Mouse (Mus musculus): ENCODE results near the gene Btbd6.

Btbd6 gene

DNA sequence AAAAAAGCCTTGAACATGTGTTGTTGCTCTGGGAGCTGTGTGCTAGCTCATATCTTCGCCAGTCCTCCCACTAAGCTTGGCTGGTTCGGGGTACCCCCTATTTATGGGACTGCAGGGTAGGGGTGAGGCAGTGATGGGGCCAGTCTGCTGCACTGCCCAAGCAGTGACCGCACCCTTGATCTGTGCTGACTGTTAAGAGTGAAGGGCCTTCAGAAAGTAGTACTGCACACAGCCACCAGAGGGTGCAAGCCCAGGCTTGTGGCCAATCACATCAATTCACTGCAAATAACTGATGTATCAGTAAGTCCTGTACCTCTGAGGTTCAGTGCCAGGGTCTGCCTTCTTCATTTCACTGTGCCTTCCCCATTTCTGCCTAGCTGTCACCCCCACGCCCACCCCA, 20.5 kb upstream of the Btbd6 start:
- peak; percentile 45 to 79 for DNase-seq

DNA sequence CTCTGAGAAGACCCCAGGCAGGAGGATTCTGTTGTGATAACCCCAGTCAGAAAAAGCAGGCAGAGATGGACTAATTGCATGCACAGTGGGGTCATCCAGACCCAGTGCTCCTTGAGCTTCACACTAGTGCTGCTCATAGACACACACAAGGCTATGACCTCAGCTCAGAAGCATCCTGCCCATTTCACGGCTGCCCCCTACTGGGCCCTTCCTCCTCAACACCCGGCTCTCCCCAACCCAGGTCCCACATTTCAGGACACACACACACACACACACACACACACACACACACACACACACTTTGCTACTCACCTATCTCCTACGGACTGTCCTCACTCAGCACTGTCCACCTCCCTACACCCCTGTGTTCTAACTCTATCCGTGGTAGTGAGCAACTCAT, 18.0 kb upstream of the Btbd6 start:
- peak in 1 of 2 experiments; percentile 41 for DNase-seq

DNA sequence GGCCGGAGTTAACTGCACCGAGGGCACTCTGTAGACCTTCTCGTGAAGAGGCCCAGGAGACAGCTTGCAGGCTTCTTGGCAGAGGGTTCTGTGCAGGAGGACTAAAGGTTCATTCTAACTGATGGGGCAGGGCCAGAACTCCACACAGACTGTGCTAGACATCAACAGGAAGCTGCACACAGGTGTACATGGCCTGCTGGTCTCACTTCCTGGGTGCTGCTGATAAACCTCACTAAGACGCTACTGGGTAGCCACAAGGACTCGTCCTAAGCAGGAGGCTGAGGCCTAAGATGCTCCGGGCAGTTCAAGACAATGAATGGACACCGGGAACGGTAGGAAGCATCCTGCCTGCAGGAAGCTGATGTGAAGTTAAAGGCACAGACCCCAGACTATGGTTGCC, 16.9 kb upstream of the Btbd6 start:
- DNase-seq, result no peak

DNA sequence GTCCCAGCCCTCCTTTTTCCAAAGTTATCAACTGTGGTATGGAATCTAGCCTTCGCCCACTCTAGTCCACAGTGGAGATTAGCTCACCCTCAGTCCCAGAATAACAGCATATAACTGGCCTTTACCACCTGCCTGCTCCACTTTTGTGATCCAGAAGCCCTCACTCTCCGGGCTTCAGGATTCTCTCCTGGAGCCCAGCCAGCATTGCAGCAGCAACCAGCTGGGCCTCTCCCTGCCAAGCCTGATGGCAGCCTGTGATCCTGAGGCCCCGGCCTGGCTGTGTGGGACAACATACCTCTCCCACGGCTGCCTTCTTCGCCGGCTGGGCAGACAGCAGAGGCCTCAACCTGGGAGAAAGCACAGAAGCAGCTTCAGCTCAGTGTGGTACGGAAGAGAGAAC, 14.9 kb upstream of the Btbd6 start:
- DNase-seq, result no peak

DNA sequence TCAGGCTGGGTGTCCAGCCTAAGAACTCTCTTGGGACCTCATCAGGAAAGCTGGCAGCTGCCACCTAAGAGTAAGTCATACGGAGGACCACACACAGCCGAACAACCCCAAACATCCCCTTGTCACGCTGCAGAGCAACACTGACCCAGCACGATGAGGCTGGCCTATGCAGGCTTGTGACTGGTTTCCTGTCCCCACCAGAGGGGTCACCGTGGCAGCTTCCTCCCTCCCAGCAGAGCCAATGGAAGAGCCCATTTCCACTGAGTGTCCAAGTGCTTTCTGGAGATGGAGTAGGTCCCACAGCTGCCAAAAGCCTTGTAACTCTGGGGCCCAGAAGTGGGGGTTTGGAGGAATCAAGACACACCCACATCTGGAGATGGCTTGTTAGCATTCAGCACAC, 14.4 kb upstream of the Btbd6 start:
- no peak for DNase-seq

DNA sequence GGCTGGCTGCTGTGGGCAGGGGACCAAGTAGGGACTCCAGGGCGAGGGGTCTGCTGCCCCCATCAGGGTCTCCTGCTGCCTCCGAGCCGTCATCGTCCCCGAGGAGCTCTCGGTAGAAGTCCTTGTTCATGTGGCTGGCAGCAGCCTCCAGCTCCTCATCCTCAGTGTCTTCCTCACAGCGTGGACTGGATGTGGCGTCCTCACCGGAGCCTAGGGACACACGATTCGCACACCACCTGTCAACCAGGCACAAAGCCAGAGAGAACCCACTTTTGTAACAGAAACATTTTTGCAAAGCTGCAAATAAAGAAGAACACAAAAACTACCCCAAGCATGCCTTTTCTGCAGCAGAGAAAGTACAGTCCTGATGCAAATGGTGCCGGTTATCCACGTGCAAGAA, 10.5 kb upstream of the Btbd6 start:
- DNase-seq, result no peak

DNA sequence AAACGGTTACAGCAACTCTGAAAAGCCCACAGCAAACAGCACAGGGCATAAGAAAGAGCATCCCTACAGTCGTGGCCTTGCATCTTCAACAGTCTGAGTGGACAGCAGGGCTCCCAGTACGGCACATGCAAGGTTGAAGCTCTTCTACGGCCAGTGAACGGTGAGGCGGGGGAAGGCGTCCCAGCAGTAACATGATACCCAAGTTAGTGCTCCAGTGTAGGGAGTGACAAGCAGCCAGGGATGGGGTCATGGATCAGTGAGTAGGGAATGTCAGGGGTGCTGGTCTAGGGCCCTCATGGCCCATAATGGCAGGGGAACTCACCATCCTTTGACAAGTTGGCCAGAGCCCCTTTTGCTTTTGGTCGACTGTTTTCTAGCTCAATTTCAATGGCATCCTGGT, 7.3 kb upstream of the Btbd6 start:
- no peak for DNase-seq

DNA sequence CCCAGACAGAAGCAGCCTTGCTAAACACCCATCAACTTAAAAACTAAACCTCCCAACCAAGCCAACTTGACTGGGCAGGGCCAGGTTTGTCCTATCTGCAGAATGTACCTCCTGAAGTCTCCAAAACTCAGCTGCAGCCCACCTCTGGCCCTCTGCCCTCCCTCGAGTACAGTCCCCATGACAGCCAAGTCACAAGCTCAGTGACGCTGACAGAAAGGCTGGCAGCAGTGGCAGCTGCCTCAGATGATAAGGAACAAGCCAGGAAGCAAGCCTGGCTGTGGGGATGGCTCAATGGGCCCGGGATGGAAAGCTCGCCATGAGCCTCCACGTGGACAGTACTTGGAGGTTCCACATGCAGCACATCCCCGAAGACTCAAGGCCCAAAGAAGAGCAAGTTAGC, 6.7 kb upstream of the Btbd6 start:
- no peak for DNase-seq

DNA sequence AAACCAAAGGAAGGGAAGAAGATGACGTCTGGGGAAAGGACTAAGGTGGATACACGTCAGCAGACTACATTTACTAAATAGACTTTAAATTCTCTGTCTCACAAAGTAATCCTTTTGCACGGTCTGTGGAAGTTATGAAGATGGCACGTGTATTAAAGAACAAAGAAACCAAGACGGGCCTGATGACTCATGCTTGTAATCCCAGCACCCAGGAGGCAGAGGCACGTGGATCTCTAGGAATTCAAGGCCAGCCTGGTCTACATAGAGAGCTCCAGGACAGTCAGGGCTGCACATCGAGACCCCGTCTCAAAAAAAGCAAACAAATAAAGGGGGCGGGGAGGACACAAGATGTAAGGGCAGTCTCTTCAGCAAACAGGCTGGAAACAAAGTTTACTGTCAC, 1.5 kb upstream of the Btbd6 start:
- no peak for DNase-seq

DNA sequence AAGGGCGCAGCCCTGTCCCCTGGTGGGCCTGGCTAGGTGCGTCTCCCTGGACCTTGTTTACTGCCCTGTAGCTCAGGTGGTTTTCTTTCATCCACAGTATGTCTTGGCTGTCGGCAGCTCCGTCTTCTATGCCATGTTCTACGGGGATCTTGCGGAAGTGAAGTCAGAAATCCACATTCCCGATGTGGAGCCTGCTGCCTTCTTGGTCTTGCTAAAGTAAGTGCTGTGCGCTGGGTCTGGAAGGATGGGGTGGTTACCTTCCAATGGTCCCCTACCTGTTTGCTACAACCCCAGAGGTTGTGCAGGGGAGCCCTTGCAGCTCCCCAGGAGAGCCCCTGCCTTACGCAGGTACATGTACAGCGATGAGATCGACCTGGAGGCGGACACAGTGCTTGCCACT, 874 bp downstream of the Btbd6 start:
- no peak for DNase-seq

DNA sequence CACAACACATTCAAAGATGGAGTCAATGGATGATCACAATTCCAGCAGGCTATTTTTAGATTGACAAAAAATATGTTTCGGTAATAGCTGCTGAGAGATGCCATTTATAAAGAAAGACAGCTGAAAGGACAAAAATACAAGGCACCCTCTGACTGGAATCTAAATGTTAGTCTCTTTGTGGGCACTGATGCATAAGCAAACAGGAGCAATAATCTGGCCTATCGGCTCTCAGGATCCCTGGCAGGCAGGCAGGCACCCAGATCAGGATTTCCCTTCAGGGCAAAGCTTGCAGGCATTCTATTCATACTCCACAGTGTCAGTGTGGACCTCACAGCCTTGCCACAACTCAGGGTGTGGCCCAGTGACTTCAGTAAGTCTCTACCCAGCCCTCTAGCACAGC, 5.7 kb downstream of the Btbd6 start:
- DNase-seq, result no peak

DNA sequence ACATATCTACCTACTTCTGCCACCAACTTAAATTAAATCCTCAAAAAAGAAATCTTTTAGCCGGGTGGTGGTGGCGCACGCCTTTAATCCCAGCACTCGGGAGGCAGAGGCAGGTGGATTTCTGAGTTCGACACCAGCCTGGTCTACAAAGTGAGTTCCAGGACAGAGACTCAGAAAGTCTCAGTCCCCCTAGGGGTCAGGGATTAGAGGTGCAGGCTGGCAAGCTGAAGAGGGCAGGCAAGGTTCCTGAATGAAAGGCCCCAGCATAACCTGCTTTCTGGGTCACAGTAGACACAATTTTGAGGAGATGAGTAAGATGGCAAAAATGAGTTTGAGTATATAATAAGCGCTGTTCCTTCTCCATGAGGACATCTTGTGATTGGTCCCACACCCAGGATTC, 9.1 kb downstream of the Btbd6 start:
- DNase-seq, result peak in 1 of 2 experiments; percentile 17

DNA sequence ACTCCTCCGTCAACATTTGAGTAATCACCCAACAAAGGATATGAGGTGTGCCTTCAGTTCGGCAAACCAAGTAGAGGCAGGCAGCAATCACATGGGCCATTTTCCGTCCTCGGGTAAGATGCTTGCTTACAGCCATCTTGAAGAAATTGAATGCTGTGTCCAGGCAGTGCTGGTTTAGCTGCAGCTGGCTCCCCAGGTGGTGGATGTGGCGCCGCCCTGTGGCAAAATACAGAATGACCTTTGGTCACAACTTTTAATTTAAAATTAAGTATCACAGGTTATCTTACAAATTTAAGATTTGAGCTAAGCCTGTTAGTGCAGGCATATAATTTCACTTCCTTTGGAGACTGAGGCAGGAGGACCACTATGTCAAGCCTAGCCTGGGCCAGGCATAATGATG, 11.6 kb downstream of the Btbd6 start:
- DNase-seq, result peak in 1 of 2 experiments; percentile 51

DNA sequence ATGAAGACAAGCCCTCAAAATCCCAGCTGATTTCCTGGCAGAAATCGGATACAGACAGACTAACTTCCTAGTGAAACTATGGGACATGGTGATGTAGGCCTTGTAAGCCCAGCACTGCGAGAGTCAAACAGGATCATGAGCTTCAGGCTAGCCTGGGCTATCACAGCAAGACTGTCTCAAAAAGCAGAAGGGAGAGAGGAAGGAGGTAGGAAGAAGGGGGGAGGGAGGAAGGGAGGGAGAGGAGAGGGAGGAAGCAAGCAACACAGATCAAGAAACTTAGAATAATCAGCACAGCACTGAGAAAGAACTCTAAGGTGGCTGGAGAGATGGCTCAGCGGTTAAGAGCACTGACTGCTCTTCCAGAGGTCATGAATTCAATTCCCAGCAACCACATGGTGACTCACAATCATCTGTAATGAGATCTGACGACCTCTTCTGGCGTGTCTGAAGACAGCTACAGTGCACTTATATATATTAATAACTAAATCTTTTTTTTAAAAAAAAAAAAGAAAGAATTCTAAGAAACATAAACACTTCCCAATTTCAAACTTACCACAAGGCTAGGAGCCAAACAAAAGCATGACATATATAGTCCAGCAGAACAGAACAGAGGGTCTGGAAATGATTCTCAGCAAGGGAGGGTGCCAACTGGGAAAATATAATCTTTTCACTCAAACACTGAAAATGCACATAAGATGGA, 14.6 kb downstream of the Btbd6 start:
- no peak for DNase-seq

DNA sequence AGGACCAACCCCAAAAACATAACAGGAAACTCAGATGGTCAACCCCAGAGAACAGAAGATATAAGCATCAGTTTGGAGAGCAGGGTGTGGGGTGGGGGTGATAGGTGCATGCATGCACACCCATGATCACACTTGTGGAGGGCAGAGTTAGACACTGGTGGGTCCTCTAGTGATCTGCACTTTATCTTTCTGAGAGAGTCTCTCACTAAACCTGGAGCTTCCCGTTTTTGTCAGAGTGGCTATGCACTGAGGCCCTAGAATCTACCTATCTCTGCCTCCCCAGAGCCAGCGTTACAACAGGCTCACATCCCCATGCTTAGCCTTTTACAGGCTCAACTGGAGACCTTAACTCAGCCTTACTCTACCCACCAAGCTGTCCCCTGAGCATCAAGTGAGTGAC, 15.2 kb downstream of the Btbd6 start:
- no peak for DNase-seq

DNA sequence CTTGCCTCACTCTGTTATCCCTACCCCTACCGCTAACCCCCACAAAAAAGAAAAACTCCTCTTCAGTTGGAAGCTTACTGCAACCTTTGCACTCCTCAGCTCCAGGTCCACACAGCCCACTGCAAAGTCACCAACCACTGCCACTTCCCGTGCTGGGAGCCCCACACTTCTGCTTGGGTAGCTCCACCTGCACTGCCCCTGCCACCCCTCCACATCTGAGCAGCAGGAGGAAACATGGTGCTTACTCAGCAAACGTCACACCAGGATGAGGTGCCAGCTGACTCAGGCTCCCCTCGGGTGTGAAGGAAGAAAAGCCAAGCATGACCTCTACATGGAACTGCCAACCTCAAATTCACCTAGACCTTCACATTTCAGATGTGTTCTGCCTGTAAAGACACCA, 17.9 kb downstream of the Btbd6 start:
- DNase-seq, result peak in 1 of 2 experiments; percentile 18

DNA sequence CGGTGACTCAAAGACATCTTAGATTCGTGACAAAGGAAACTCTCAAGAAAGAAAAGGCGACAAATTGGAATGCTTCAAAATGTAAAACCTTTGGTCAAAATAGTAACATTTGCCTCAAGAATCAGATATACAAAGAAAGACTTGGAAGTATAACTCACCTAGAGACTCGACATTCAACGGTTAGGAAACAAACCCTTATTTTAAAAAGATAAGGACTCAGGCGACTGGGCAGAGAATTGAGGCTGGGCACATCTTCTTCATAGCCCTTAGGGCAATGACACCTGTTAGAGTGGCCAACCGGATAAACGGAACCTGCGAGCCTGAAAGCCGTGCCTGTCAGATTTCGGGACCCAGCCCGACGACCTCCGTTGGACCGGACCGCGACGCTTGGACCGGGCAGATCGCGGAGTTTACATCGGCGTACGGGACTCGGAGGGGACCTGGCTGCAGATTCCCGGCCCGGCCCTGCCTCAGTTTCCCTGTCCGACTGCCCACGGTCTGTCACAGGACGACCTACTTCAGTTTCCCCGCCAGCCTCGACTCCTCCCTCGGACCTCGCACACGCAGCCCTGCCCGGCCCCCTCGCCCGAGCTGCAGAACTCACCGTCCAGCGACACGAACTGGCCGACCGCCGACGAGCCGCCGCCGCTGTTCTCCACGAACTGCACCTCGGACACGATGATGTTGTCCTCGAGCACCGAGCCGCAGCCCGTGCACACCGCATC, 23.4 kb downstream of the Btbd6 start:
- no peak for DNase-seq

DNA sequence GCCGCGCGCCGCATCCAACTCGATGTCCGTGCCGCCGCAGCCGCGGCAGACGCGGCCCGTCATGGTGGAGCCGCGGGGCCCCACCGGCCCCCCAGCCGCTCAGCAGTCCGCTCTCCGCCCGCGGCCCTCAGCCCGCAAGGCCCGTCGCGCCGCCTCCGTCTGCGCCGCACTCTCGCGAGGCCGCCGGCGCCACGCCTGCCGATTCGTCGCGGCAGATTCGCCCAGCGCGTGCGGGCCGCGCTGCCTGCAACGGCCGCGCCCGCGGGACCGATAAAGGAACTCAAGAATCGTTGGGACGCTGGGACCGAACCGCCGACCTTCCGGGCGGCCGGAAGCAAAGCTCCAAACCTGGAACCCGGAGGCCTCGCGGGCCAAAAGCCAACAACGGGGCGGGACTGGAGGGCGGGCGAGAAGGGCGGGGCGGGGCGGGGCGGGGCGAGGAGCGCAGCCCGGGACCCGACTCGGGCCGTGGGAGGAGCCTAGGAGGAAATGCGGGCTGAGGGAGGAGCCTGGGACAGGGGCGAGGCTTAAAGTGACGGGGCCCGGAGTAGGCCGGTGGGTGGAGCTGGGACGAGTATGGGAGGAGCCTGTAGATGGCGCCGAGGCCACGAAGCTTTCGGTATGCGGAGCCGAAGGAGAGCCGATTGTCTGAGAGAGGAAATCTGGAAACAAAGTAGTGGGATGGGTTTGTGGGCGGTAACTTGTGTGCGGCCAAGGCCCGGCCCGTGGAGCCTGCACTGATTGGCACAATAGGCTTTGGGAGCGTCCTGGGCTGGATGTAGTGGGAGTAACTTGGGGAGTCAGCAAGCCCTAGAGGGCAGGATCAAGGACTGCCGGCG, 24.2 kb downstream of the Btbd6 start, which contains the start of gene Brf1:
TSS of gene Brf1 (minus strand) at position 411 of the 839 bp plus-strand sequence.
- peak; percentile 95 to 96 for DNase-seq

DNA sequence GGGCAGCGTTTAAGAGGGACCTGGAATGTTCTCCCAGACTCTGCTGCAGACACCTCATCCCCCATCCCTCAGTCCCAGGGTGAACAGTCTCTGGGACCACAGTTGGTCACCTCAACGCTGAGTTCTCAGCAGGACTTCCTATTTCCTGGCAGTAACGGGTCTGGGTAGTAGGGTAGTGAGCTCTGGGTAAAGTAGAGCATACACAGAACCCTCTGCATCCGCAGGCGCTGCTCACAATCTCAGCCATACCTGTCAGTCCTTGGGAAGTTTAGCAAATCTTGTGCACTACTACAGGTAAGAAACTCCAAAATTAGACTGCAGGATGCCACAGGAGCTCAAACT, 24.8 kb downstream of the Btbd6 start:
- DNase-seq, result no peak

DNA sequence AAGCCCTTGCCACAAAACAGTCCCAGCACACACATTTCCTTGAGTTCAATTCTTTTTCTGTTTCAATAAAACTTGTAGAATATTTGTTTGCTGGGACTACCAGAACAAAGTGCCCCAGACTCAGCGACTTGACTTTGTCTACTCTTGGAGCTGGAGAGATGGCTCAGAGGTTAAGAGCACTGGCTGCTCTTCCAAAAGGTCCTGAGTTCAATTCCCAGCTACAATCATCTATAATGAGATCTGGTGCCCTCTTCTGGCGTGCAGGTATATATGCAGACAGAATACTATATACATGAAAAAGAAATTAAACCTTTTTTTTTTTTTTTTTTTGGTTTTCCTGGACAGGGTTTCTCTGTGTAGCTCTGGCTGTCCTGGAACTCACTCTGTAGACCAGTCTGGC, 26.4 kb downstream of the Btbd6 start:
- no peak for DNase-seq

DNA sequence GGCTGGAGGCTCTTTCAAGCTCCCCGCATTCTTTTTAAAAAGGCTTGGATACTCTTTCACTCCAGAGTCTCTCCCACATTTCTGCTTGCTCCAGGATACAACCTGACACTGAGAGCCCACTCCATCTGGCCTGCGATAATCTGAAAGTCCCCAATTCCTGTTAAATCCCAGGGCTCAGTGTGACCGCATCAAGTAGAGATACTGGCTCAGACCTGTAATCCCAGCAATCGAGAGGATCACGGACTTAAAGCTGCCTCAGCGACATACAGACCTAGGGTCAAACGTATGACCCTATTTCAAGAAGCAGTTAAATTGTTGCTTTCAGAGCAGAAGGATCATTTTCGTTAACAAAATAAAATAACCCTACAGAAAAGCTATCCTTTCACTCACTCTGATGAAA, 27.7 kb downstream of the Btbd6 start:
- no peak for DNase-seq

DNA sequence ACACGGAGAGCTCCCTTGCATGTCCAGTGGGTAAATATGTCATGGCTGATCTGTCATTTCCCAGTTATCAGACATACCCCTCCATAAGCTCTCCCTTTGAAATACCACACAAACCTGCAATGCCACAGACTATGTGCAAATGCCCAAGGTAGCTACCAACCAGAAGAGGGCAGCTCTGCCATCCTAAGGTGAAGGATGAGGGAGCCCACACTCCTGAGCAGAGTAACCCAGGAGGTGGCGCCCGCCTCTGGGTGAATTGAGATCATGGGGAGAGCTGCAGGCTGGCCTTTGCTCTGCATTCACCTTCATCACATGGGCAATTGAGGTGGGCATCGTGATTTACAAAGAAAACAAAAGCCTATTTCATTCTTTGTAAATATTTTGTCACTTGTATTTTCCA, 28.7 kb downstream of the Btbd6 start:
- peak; percentile 64 to 76 for DNase-seq

DNA sequence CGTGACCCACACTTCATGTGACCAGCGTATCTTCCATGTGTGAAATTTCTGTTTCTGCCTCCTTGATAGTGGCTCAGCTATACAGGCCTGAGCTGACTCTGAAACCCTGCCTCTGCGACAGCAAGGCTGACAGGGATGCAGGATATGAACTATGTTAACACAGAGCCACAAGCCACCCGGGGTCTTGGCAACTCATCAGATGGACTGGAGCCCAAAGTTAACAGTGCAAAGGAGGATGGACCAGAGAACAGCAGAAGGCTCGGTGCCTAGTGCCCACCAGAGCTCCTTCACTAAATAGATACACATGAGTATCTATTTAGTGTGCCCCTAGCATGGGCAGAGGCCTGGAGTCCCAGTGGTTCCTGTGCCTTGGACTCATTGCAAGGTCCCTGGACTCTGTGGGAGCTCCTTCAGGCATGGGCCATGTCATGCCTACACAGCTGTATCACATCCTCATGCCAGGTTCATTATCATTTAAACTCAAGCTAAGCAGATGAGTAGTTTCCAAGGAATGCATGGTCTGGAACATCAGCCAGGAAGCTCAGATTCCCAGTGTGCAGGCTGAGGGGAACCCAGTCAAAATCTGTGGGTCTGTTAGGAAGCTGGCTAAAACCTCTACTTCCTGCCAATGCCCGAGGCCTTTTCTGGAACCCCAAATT, 35.5 kb downstream of the Btbd6 start:
- no peak for DNase-seq
